30 mouse cellular contexts compared by ENCODE assay signal in genomic region chr8:90630796-90631195, GRCm38 (mm10).
A peak's percentile ranks its signal among the peaks of the same experiment; 100 is the strongest.
DNase-seq lines count a peak whose midpoint lies in the region; ATAC-seq and TF ChIP-seq lines count a peak whose summit lies in the region.
"Had no signal": no experiment of that assay in that cellular context is flagged by ENCODE, and none has a peak within 500 bp of the region (broad histone marks: within the 10 kb centered on the region; RNA-seq: fewer than 3 reads in every experiment).

No protein-coding gene starts in this region.

- no peak for TF ChIP-seq CTCF in heart, postnatal 0 days (IDR thresholded peaks at IDR 0.05; ENCODE audit: low read depth)
- no peak for TF ChIP-seq CTCF in brain, embryonic 14.5 days (IDR thresholded peaks at IDR 0.05; ENCODE audit: borderline replicate concordance, extremely low read depth, insufficient read depth, insufficient read length)

- no peak overlapping the region for H3K9ac ChIP-seq in heart, postnatal 0 days (replicated peaks; ENCODE audit: low read depth, low read length)
- no peak overlapping the region for H3K9ac ChIP-seq in neural tube, embryonic 13.5 days
- no peak overlapping the region for H3K9ac ChIP-seq in neural tube, embryonic 15.5 days (replicated peaks)
- H3K9ac ChIP-seq: embryonic facial prominence, embryonic 13.5 days; hindbrain, embryonic 14.5 days; liver, embryonic 14.5 days; neural tube, embryonic 12.5 days had no signal

- H3K36me3 ChIP-seq in heart, postnatal 0 days (replicated peaks; ENCODE audit: control insufficient read depth, insufficient read depth, low read length) = no peaks in the 10 kb centered on the region
- H3K36me3 ChIP-seq in heart, embryonic 10.5 days = no peaks in the 10 kb centered on the region
- no peaks in the 10 kb centered on the region for H3K36me3 ChIP-seq in neural tube, embryonic 13.5 days
- H3K36me3 ChIP-seq in neural tube, embryonic 15.5 days = no peaks in the 10 kb centered on the region
- H3K36me3 ChIP-seq: embryonic facial prominence, embryonic 13.5 days; neural tube, embryonic 12.5 days had no signal

- 45% methylated on average over 1 of the region's 1 CpGs for WGBS in heart, postnatal 0 days
- 73% methylated on average over 1 of the region's 1 CpGs for WGBS in heart, embryonic 10.5 days
- WGBS in neural tube, embryonic 13.5 days = 28% methylated on average over 1 of the region's 1 CpGs
- 38% methylated on average over 1 of the region's 1 CpGs for WGBS in neural tube, embryonic 15.5 days

- 0 out of 2 replicates have a peak, but pooled peaks cover 7% of the 10 kb centered on the region for H3K4me1 ChIP-seq in heart, postnatal 0 days (ENCODE audit: control insufficient read depth, insufficient read depth)
- no peaks in the 10 kb centered on the region for H3K4me1 ChIP-seq in heart, embryonic 10.5 days
- peaks cover 7% of the 10 kb centered on the region for H3K4me1 ChIP-seq in neural tube, embryonic 13.5 days (replicated peaks)
- 0 out of 2 replicates have a peak, but pooled peaks cover 3% of the 10 kb centered on the region for H3K4me1 ChIP-seq in neural tube, embryonic 15.5 days
- H3K4me1 ChIP-seq: embryonic facial prominence, embryonic 13.5 days had no signal

- H3K4me3 ChIP-seq in heart, postnatal 0 days (ENCODE audit: low read depth, low read length) = no peak overlapping the region
- no peak overlapping the region for H3K4me3 ChIP-seq in heart, embryonic 10.5 days
- no peak overlapping the region for H3K4me3 ChIP-seq in neural tube, embryonic 13.5 days
- H3K4me3 ChIP-seq in neural tube, embryonic 15.5 days (replicated peaks) = no peak overlapping the region
- H3K4me3 ChIP-seq: embryonic facial prominence, embryonic 13.5 days; erythroblast, embryonic 14.5 days; myocyte; neural tube, embryonic 12.5 days had no signal

- TF ChIP-seq EP300 in heart, postnatal 0 days (IDR thresholded peaks at IDR 0.05; ENCODE audit: low read depth) = no peak

- peak; percentile 57; the same call in 1 of the 2 replicates for ATAC-seq in heart, postnatal 0 days (ENCODE audit: insufficient read depth, low read depth)
- 0 out of 2 replicates have a peak, but pooled peaks have one; percentile 65 for ATAC-seq in neural tube, embryonic 13.5 days (ENCODE audit: low read depth)
- no peak for ATAC-seq in neural tube, embryonic 15.5 days (ENCODE audit: low FRiP score)
- ATAC-seq: CD4-positive, CD25-positive, alpha-beta regulatory T cell, adult 4 months; intestine, postnatal 0 days had no signal

- intact Hi-C loops in heart, postnatal 14 days (cut with DNase I) = no loop called here

- H3K27me3 ChIP-seq in heart, postnatal 0 days (ENCODE audit: control insufficient read depth, insufficient read depth, low read length) = no peaks in the 10 kb centered on the region
- no peaks in the 10 kb centered on the region for H3K27me3 ChIP-seq in heart, embryonic 10.5 days (ENCODE audit: insufficient read depth, poor library complexity, severe bottlenecking)
- H3K27me3 ChIP-seq in neural tube, embryonic 13.5 days = no peaks in the 10 kb centered on the region
- no peaks in the 10 kb centered on the region for H3K27me3 ChIP-seq in neural tube, embryonic 15.5 days (replicated peaks)
- H3K27me3 ChIP-seq: embryonic facial prominence, embryonic 13.5 days; neural tube, embryonic 12.5 days had no signal

- H3K9me3 ChIP-seq in heart, postnatal 0 days (replicated peaks; ENCODE audit: control insufficient read depth, low read length) = no peaks in the 10 kb centered on the region
- H3K9me3 ChIP-seq in heart, embryonic 10.5 days = no peaks in the 10 kb centered on the region
- H3K9me3 ChIP-seq in neural tube, embryonic 13.5 days = no peaks in the 10 kb centered on the region
- H3K9me3 ChIP-seq in neural tube, embryonic 15.5 days (replicated peaks) = no peaks in the 10 kb centered on the region
- H3K9me3 ChIP-seq: embryonic facial prominence, embryonic 13.5 days; neural tube, embryonic 12.5 days had no signal

- no peak for TF ChIP-seq POLR2A in brain, embryonic 14.5 days (IDR thresholded peaks at IDR 0.05; ENCODE audit: borderline replicate concordance, extremely low read depth, insufficient read depth, insufficient read length, poor library complexity, severe bottlenecking)

- no peak overlapping the region for H3K4me2 ChIP-seq in heart, postnatal 0 days (ENCODE audit: low read depth, low read length)
- H3K4me2 ChIP-seq in neural tube, embryonic 13.5 days = no peak overlapping the region
- H3K4me2 ChIP-seq in neural tube, embryonic 15.5 days = no peak overlapping the region
- H3K4me2 ChIP-seq: embryonic facial prominence, embryonic 13.5 days; hindbrain, embryonic 14.5 days; midbrain, embryonic 11.5 days; neural tube, embryonic 12.5 days had no signal

- DNase-seq in heart, adult 18-20 months = peak; percentile 2 to 6
- DNase-seq in heart, postnatal 14 days = no peak
- peak; percentile 47 for DNase-seq in heart, postnatal 0 days (ENCODE audit: low spot score)
- DNase-seq in heart, embryonic 10.5 days (ENCODE audit: low spot score) = no peak
- peak; percentile 67 for DNase-seq in brain, embryonic 14.5 days (ENCODE audit: low read depth)
- DNase-seq: adrenal gland, postnatal 36 days; cerebellum, adult 11 months; cerebellum, adult 9-10 months; embryo, embryonic 11 days; gastrocnemius, postnatal 10 days; kidney, adult 9 months; kidney, postnatal 10 days; layer of hippocampus, postnatal 36 days; left cerebral cortex, postnatal 4 days; liver; lung, adult 2 months; right cerebral cortex, postnatal 4 days; thymus, adult 2 months; thymus, postnatal 36 days had no signal

- H3K27ac ChIP-seq in heart, postnatal 0 days (ENCODE audit: low read depth) = no peak overlapping the region
- H3K27ac ChIP-seq in heart, embryonic 10.5 days = no peak overlapping the region
- H3K27ac ChIP-seq in neural tube, embryonic 13.5 days (replicated peaks) = no peak overlapping the region
- H3K27ac ChIP-seq in neural tube, embryonic 15.5 days (replicated peaks) = no peak overlapping the region
- H3K27ac ChIP-seq: embryonic facial prominence, embryonic 13.5 days; hindbrain, embryonic 14.5 days; liver, embryonic 14.5 days; neural tube, embryonic 12.5 days had no signal

Comparison
In these comparisons a context has a peak if more than half of its experiments do, and no peak if none do; other contexts are left out.
1. DNase-seq: peak in heart, adult 18-20 months (2 of 2), heart, postnatal 0 days (single experiment) and brain, embryonic 14.5 days (single experiment); none in heart, postnatal 14 days (0 of 2) and heart, embryonic 10.5 days (single experiment).